Mouse (Mus musculus): ENCODE data around the gene Ctnnb1. TPM values are rescaled to one million over a fixed set of nuclear protein-coding genes. Genes with fewer than 3 reads are reported as not detected.

The Ctnnb1 gene
- polyA plus RNA-seq, 1 experiment = 150 TPM

- Histone ChIP-seq H3K4me3 (replicated peaks; ENCODE audit: control insufficient read depth, low read depth, low read length) (no peak overlapping the region), H3K4me1 (ENCODE audit: control insufficient read depth, insufficient read depth, low read length) (no peaks in the 10 kb centered on the region), H3K27ac (ENCODE audit: control insufficient read depth, insufficient read depth, low read depth, low read length, poor library complexity) (no peak overlapping the region)
- TF ChIP-seq POLR2A (IDR thresholded peaks at IDR 0.05; ENCODE audit: borderline replicate concordance, control insufficient read depth, low read depth, low read length) (no peak), CTCF (IDR thresholded peaks at IDR 0.05; ENCODE audit: control insufficient read depth, insufficient read depth, low read length) (no peak)
- WGBS = 76% methylated on average over 6 of the region's 6 CpGs
These were observed 44.1 kb downstream of the Ctnnb1 start for GRCm38 (mm10) chr9:120973026-120973515.

- WGBS = 68% methylated on average over 2 of the region's 2 CpGs
These were observed 45.2 kb downstream of the Ctnnb1 start for GRCm38 (mm10) chr9:120974209-120974608.

GRCm38 (mm10) chr9:120976158-120976557, 47.1 kb downstream of the Ctnnb1 start:
- no peak for TF ChIP-seq CTCF (IDR thresholded peaks at IDR 0.05; ENCODE audit: control insufficient read depth, insufficient read depth, low read length)
- TF ChIP-seq POLR2A (IDR thresholded peaks at IDR 0.05; ENCODE audit: borderline replicate concordance, control insufficient read depth, low read depth, low read length) = no peak
- Histone ChIP-seq H3K4me1 (ENCODE audit: control insufficient read depth, insufficient read depth, low read length) (no peaks in the 10 kb centered on the region), H3K27ac (ENCODE audit: control insufficient read depth, insufficient read depth, low read depth, low read length, poor library complexity) (no peak overlapping the region), H3K4me3 (replicated peaks; ENCODE audit: control insufficient read depth, low read depth, low read length) (no peak overlapping the region)
- WGBS = 85% methylated on average over 5 of the region's 5 CpGs

More at GRCm38 (mm10) chr9:120974209-120974608, 45.2 kb downstream of the Ctnnb1 start:
- H3K27ac ChIP-seq (ENCODE audit: control insufficient read depth, insufficient read depth, low read depth, low read length, poor library complexity) = no peak overlapping the region
- TF ChIP-seq CTCF (IDR thresholded peaks at IDR 0.05; ENCODE audit: control insufficient read depth, insufficient read depth, low read length) = no peak
- H3K4me3 ChIP-seq (replicated peaks; ENCODE audit: control insufficient read depth, low read depth, low read length) = no peak overlapping the region
- H3K4me1 ChIP-seq (ENCODE audit: control insufficient read depth, insufficient read depth, low read length) = no peaks in the 10 kb centered on the region

- no peaks in the 10 kb centered on the region for H3K4me1 ChIP-seq (ENCODE audit: control insufficient read depth, insufficient read depth, low read length)
- WGBS = 90% methylated on average over 4 of the region's 4 CpGs
- no peak overlapping the region for H3K27ac ChIP-seq (ENCODE audit: control insufficient read depth, insufficient read depth, low read depth, low read length, poor library complexity)
- TF ChIP-seq CTCF (IDR thresholded peaks at IDR 0.05; ENCODE audit: control insufficient read depth, insufficient read depth, low read length) (no peak), POLR2A (IDR thresholded peaks at IDR 0.05; ENCODE audit: borderline replicate concordance, control insufficient read depth, low read depth, low read length) (no peak)
- H3K4me3 ChIP-seq (replicated peaks; ENCODE audit: control insufficient read depth, low read depth, low read length) = no peak overlapping the region
These were observed 47.8 kb downstream of the Ctnnb1 start for GRCm38 (mm10) chr9:120976856-120977255.

- no peaks in the 10 kb centered on the region for H3K4me1 ChIP-seq (ENCODE audit: control insufficient read depth, insufficient read depth, low read length)
- WGBS = 65% methylated on average over 7 of the region's 7 CpGs
- no peak for TF ChIP-seq CTCF (IDR thresholded peaks at IDR 0.05; ENCODE audit: control insufficient read depth, insufficient read depth, low read length)
- TF ChIP-seq POLR2A (IDR thresholded peaks at IDR 0.05; ENCODE audit: borderline replicate concordance, control insufficient read depth, low read depth, low read length) = no peak
- no peak overlapping the region for H3K4me3 ChIP-seq (replicated peaks; ENCODE audit: control insufficient read depth, low read depth, low read length)
- no peak overlapping the region for H3K27ac ChIP-seq (ENCODE audit: control insufficient read depth, insufficient read depth, low read depth, low read length, poor library complexity)
These were observed 52.8 kb downstream of the Ctnnb1 start for GRCm38 (mm10) chr9:120981777-120982176.

- no peak overlapping the region for H3K27ac ChIP-seq (ENCODE audit: control insufficient read depth, insufficient read depth, low read depth, low read length, poor library complexity)
- 80% methylated on average over 8 of the region's 8 CpGs for WGBS
These were observed 54.8 kb downstream of the Ctnnb1 start for GRCm38 (mm10) chr9:120983849-120984248.

GRCm38 (mm10) chr9:120984509-120984908, 55.5 kb downstream of the Ctnnb1 start:
- H3K27ac ChIP-seq (ENCODE audit: control insufficient read depth, insufficient read depth, low read depth, low read length, poor library complexity) = no peak overlapping the region
- 43% methylated on average over 5 of the region's 5 CpGs for WGBS
- no peak overlapping the region for H3K4me3 ChIP-seq (replicated peaks; ENCODE audit: control insufficient read depth, low read depth, low read length)
- no peaks in the 10 kb centered on the region for H3K4me1 ChIP-seq (ENCODE audit: control insufficient read depth, insufficient read depth, low read length)
- no peak for TF ChIP-seq CTCF (IDR thresholded peaks at IDR 0.05; ENCODE audit: control insufficient read depth, insufficient read depth, low read length)
- TF ChIP-seq POLR2A (IDR thresholded peaks at IDR 0.05; ENCODE audit: borderline replicate concordance, control insufficient read depth, low read depth, low read length) = no peak

More at GRCm38 (mm10) chr9:120983849-120984248, 54.8 kb downstream of the Ctnnb1 start:
- Histone ChIP-seq H3K4me3 (replicated peaks; ENCODE audit: control insufficient read depth, low read depth, low read length) (no peak overlapping the region), H3K4me1 (ENCODE audit: control insufficient read depth, insufficient read depth, low read length) (no peaks in the 10 kb centered on the region)
- TF ChIP-seq CTCF (IDR thresholded peaks at IDR 0.05; ENCODE audit: control insufficient read depth, insufficient read depth, low read length) (no peak), POLR2A (IDR thresholded peaks at IDR 0.05; ENCODE audit: borderline replicate concordance, control insufficient read depth, low read depth, low read length) (no peak)

GRCm38 (mm10) chr9:120985009-120985408, 56.0 kb downstream of the Ctnnb1 start:
- H3K27ac ChIP-seq (ENCODE audit: control insufficient read depth, insufficient read depth, low read depth, low read length, poor library complexity) = no peak overlapping the region
- WGBS = 86% methylated on average over 5 of the region's 5 CpGs
- no peaks in the 10 kb centered on the region for H3K4me1 ChIP-seq (ENCODE audit: control insufficient read depth, insufficient read depth, low read length)
- TF ChIP-seq CTCF (IDR thresholded peaks at IDR 0.05; ENCODE audit: control insufficient read depth, insufficient read depth, low read length) = no peak
- TF ChIP-seq POLR2A (IDR thresholded peaks at IDR 0.05; ENCODE audit: borderline replicate concordance, control insufficient read depth, low read depth, low read length) = no peak
- no peak overlapping the region for H3K4me3 ChIP-seq (replicated peaks; ENCODE audit: control insufficient read depth, low read depth, low read length)

- Histone ChIP-seq H3K4me3 (replicated peaks; ENCODE audit: control insufficient read depth, low read depth, low read length) (no peak overlapping the region), H3K27ac (ENCODE audit: control insufficient read depth, insufficient read depth, low read depth, low read length, poor library complexity) (no peak overlapping the region), H3K4me1 (ENCODE audit: control insufficient read depth, insufficient read depth, low read length) (no peaks in the 10 kb centered on the region)
- TF ChIP-seq CTCF (IDR thresholded peaks at IDR 0.05; ENCODE audit: control insufficient read depth, insufficient read depth, low read length) = no peak
- no peak for TF ChIP-seq POLR2A (IDR thresholded peaks at IDR 0.05; ENCODE audit: borderline replicate concordance, control insufficient read depth, low read depth, low read length)
- 88% methylated on average over 5 of the region's 5 CpGs for WGBS
These were observed 56.5 kb downstream of the Ctnnb1 start for GRCm38 (mm10) chr9:120985524-120985923.
